Mouse (Mus musculus) testis, adult 2 months (tissue): ENCODE measurements at regions not wholly inside any gene's neighbourhood (a gene's known extent, or its start where the extent isn't known, plus 50 kb on each side); places are given as distances from the start of the nearest gene placed in this dataset.

ENCODE experiments used
- H3K27ac ChIP-seq: fragments of 200-500 bp; 2 replicates; pipeline ENCODE4 v1.5.1; 2012; ENCODE audit warnings: low read depth, low read length; ENCODE audit not compliant: control insufficient read depth, insufficient read depth
- H3K27me3 ChIP-seq: fragments of 200-500 bp; 2 replicates; pipeline ENCODE4 v1.6.1; 2012; ENCODE audit warnings: mild to moderate bottlenecking, low read length, moderate library complexity; ENCODE audit not compliant: control insufficient read depth, insufficient read depth
- H3K36me3 ChIP-seq: fragments of 200-500 bp; 2 replicates; pipeline ENCODE4 v1.6.1; 2012; ENCODE audit warnings: mild to moderate bottlenecking, low read length; ENCODE audit not compliant: control insufficient read depth, insufficient read depth
- H3K4me1 ChIP-seq: fragments of 200-500 bp; 2 replicates; pipeline ENCODE4 v1.6.1; 2012; ENCODE audit warnings: low read length; ENCODE audit not compliant: control insufficient read depth, insufficient read depth
- H3K4me3 ChIP-seq: fragments of 200-500 bp; 2 replicates; pipeline ENCODE4 v1.5.1; 2012; ENCODE audit warnings: low read depth, mild to moderate bottlenecking, low read length, moderate library complexity, mixed read lengths; ENCODE audit not compliant: control insufficient read depth
- CTCF ChIP-seq: fragments of 200-500 bp; IDR thresholded peaks from 2 replicates; pipeline ENCODE4 v1.5.1; 2012; ENCODE audit warnings: low read depth, mild to moderate bottlenecking, inconsistent platforms, low read length, moderate library complexity; ENCODE audit not compliant: control insufficient read depth, insufficient read depth, insufficient replicate concordance
- POLR2A ChIP-seq: fragments of 200-500 bp; IDR thresholded peaks from 2 replicates; pipeline ENCODE4 v1.6.1; 2012; ENCODE audit warnings: low read depth, mild to moderate bottlenecking, inconsistent platforms, low read length, moderate library complexity; ENCODE audit not compliant: control insufficient read depth

- no peak overlapping the region for H3K4me3 ChIP-seq
These were observed 62.7 kb upstream of the Atp1a1 start for GRCm38 (mm10) chr3:101667186-101667585.

GRCm38 (mm10) chr3:101666583-101666982, 62.1 kb upstream of the Atp1a1 start:
- H3K4me3 ChIP-seq = no peak overlapping the region
- no peaks in the 10 kb centered on the region for H3K4me1 ChIP-seq
- no peaks in the 10 kb centered on the region for H3K36me3 ChIP-seq
- no peaks in the 10 kb centered on the region for H3K27me3 ChIP-seq
- TF ChIP-seq CTCF (no peak), POLR2A (no peak)
- no peak overlapping the region for H3K27ac ChIP-seq

More at GRCm38 (mm10) chr3:101667186-101667585, 62.7 kb upstream of the Atp1a1 start:
- TF ChIP-seq POLR2A (no peak), CTCF (no peak)
- no peak overlapping the region for H3K27ac ChIP-seq
- no peaks in the 10 kb centered on the region for H3K4me1 ChIP-seq
- no peaks in the 10 kb centered on the region for H3K27me3 ChIP-seq
- H3K36me3 ChIP-seq = no peaks in the 10 kb centered on the region

- Histone ChIP-seq H3K4me3 (no peak overlapping the region), H3K4me1 (no peaks in the 10 kb centered on the region), H3K27me3 (no peaks in the 10 kb centered on the region), H3K36me3 (no peaks in the 10 kb centered on the region), H3K27ac (no peak overlapping the region)
- TF ChIP-seq POLR2A = no peak
- TF ChIP-seq CTCF = no peak
These were observed 56.9 kb upstream of the Atp1a1 start for GRCm38 (mm10) chr3:101661184-101661992.

- TF ChIP-seq POLR2A (no peak), CTCF (no peak)
- Histone ChIP-seq H3K36me3 (no peaks in the 10 kb centered on the region), H3K4me3 (no peak overlapping the region), H3K27ac (no peak overlapping the region), H3K4me1 (no peaks in the 10 kb centered on the region), H3K27me3 (no peaks in the 10 kb centered on the region)
These were observed 56.2 kb upstream of the Atp1a1 start for GRCm38 (mm10) chr3:101660635-101661034.

GRCm38 (mm10) chr3:101660176-101660575, 55.7 kb upstream of the Atp1a1 start:
- H3K36me3 ChIP-seq = no peaks in the 10 kb centered on the region
- H3K27ac ChIP-seq = no peak overlapping the region
- no peaks in the 10 kb centered on the region for H3K27me3 ChIP-seq
- H3K4me1 ChIP-seq = no peaks in the 10 kb centered on the region
- TF ChIP-seq POLR2A (no peak), CTCF (no peak)
- H3K4me3 ChIP-seq = no peak overlapping the region

- no peaks in the 10 kb centered on the region for H3K36me3 ChIP-seq
- TF ChIP-seq CTCF (no peak), POLR2A (no peak)
- no peak overlapping the region for H3K27ac ChIP-seq
- H3K27me3 ChIP-seq = no peaks in the 10 kb centered on the region
- H3K4me3 ChIP-seq = no peak overlapping the region
- no peaks in the 10 kb centered on the region for H3K4me1 ChIP-seq
These were observed 53.5 kb upstream of the Atp1a1 start for GRCm38 (mm10) chr3:101657979-101658378.

GRCm38 (mm10) chr3:101654720-101655119, 50.2 kb upstream of the Atp1a1 start:
- Histone ChIP-seq H3K27me3 (no peaks in the 10 kb centered on the region), H3K27ac (no peak overlapping the region), H3K36me3 (no peaks in the 10 kb centered on the region), H3K4me3 (no peak overlapping the region), H3K4me1 (no peaks in the 10 kb centered on the region)
- TF ChIP-seq CTCF (no peak), POLR2A (no peak)
